Mouse (Mus musculus) right cerebral cortex, adult 18-20 months (tissue): ENCODE measurements around the gene Abhd6.

Experiments
- DNase-seq: peaks from one replicate; pipeline ENCODE4 v3.0.0; 2022; ENCODE audit warnings: mixed read lengths

The Abhd6 gene

GRCm38 (mm10) chr14:8002432-8003092 lies at the start of gene Abhd6:
Abhd6 (plus strand) TSS chr14:8002902.
- peak; percentile 90 for DNase-seq

GRCm38 (mm10) chr14:7954071-7954471 lies 48.6 kb upstream of the Abhd6 start:
- no peak for DNase-seq

- no peak for DNase-seq
Observed at GRCm38 (mm10) chr14:7956427-7956826, 46.3 kb upstream of the Abhd6 start.

- no peak for DNase-seq
Observed at GRCm38 (mm10) chr14:7957049-7957448, 45.7 kb upstream of the Abhd6 start, which contains the start of gene Gm45521. Gm45521 (plus strand) TSS chr14:7957288.

GRCm38 (mm10) chr14:7960616-7961015 lies 42.1 kb upstream of the Abhd6 start:
- peak; percentile 63 for DNase-seq

GRCm38 (mm10) chr14:7961714-7962113 lies 41.0 kb upstream of the Abhd6 start:
- DNase-seq = no peak

- DNase-seq = no peak
Observed at GRCm38 (mm10) chr14:7962626-7963025, 40.1 kb upstream of the Abhd6 start.

GRCm38 (mm10) chr14:7963160-7963559 lies 39.5 kb upstream of the Abhd6 start:
- DNase-seq = no peak

GRCm38 (mm10) chr14:7964219-7964889 lies 38.3 kb upstream of the Abhd6 start:
- DNase-seq = peak; percentile 69

GRCm38 (mm10) chr14:7971889-7972493 lies 30.7 kb upstream of the Abhd6 start:
- DNase-seq = no peak

- DNase-seq = no peak
Observed at GRCm38 (mm10) chr14:7974643-7975042, 28.1 kb upstream of the Abhd6 start.

GRCm38 (mm10) chr14:7975177-7975576 lies 27.5 kb upstream of the Abhd6 start:
- DNase-seq = peak; percentile 31

GRCm38 (mm10) chr14:7977471-7977870 lies 25.2 kb upstream of the Abhd6 start:
- no peak for DNase-seq

- no peak for DNase-seq
Observed at GRCm38 (mm10) chr14:7978183-7978582, 24.5 kb upstream of the Abhd6 start.

- no peak for DNase-seq
Observed at GRCm38 (mm10) chr14:7981226-7981625, 21.5 kb upstream of the Abhd6 start.

GRCm38 (mm10) chr14:7986913-7987312 lies 15.8 kb upstream of the Abhd6 start:
- no peak for DNase-seq

GRCm38 (mm10) chr14:7989371-7989770 lies 13.3 kb upstream of the Abhd6 start:
- no peak for DNase-seq

GRCm38 (mm10) chr14:7989961-7990360 lies 12.7 kb upstream of the Abhd6 start:
- no peak for DNase-seq

GRCm38 (mm10) chr14:7991108-7991776 lies 11.5 kb upstream of the Abhd6 start:
- no peak for DNase-seq

GRCm38 (mm10) chr14:7992158-7992557 lies 10.5 kb upstream of the Abhd6 start:
- no peak for DNase-seq

- DNase-seq = no peak
Observed at GRCm38 (mm10) chr14:7994271-7994767, 8.4 kb upstream of the Abhd6 start, which contains the start of gene Dnase1l3. Dnase1l3 (minus strand) TSS chr14:7994573.

- DNase-seq = peak; percentile 94
Observed at GRCm38 (mm10) chr14:7997255-7997696, 5.4 kb upstream of the Abhd6 start.

GRCm38 (mm10) chr14:7999030-7999429 lies 3.7 kb upstream of the Abhd6 start:
- no peak for DNase-seq
